Mouse (Mus musculus) lung, embryonic 16.5 days (tissue): ENCODE data around the gene Nmrk1. TPM values are rescaled to one million over a fixed set of nuclear protein-coding genes. Genes with fewer than 3 reads are reported as not detected.
A peak's percentile ranks its signal among the peaks of the same experiment; 100 is the strongest.

Experiments used
- ATAC-seq: fragments of 200-750 bp; cut with Nextera tagmentation; 2 replicates; pipeline ENCODE4 v1.8.0; 2017; ENCODE audit warnings: low read depth, mild to moderate bottlenecking, moderate library complexity
- H3K27ac ChIP-seq: fragments of 300-500 bp; sonication (generic); 2 replicates; pipeline ENCODE4 v1.5.1; 2014; ENCODE audit warnings: mild to moderate bottlenecking, control low read depth, low read length
- H3K27me3 ChIP-seq: fragments of 300-500 bp; sonication (generic); 2 replicates; pipeline ENCODE4 v1.6.1; 2014; ENCODE audit warnings: low read depth, low read length, mixed read lengths; ENCODE audit not compliant: control insufficient read depth, insufficient read depth
- H3K36me3 ChIP-seq: fragments of 300-500 bp; sonication (generic); 2 replicates; pipeline ENCODE4 v1.6.1; 2014; ENCODE audit warnings: low read length; ENCODE audit not compliant: control insufficient read depth, insufficient read depth
- H3K4me1 ChIP-seq: fragments of 300-500 bp; sonication (generic); replicated peaks from 2 replicates; pipeline ENCODE4 v1.6.1; 2014; ENCODE audit warnings: low read length, mixed read lengths; ENCODE audit not compliant: control insufficient read depth, insufficient read depth
- H3K4me2 ChIP-seq: fragments of 300-500 bp; sonication (generic); 2 replicates; pipeline ENCODE4 v1.6.1; 2014; ENCODE audit warnings: low read depth, low read length, control low read depth
- H3K4me3 ChIP-seq: fragments of 300-500 bp; sonication (generic); 2 replicates; pipeline ENCODE4 v1.5.1; 2014; ENCODE audit warnings: mild to moderate bottlenecking, low read length, control low read depth
- H3K9ac ChIP-seq: fragments of 300-500 bp; sonication (generic); 2 replicates; pipeline ENCODE4 v1.6.1; 2014; ENCODE audit warnings: low read length, control low read depth
- H3K9me3 ChIP-seq: fragments of 300-500 bp; sonication (generic); 2 replicates; pipeline ENCODE4 v1.6.1; 2016; ENCODE audit warnings: low read length; ENCODE audit not compliant: control insufficient read depth
- WGBS: fragments of 180-500 bp; shearing (Covaris S2); extraction: QIAGEN DNeasy Blood & Tissue Kit; methylation state at CpG from one replicate; pipeline ENCODE4 v1.1.7; 2014; 5-methylcytosine and 5-hydroxymethylcytosine counted together
- polyA plus RNA-seq: library from polyadenylated mRNA; unstranded; fragments of >200 nt; fragmentation: Nextera tagmentation; extraction: Ambion mirVana; gene quantifications from 2 replicates; pipeline ENCODE4 v1.2.1, GENCODE M21; 2015

Gene Nmrk1
- polyA plus RNA-seq, 1 experiment from 2014 or later = 11.1 TPM

- WGBS = 63% methylated on average over 5 of the region's 5 CpGs
- ATAC-seq = peak; percentile 24; the same call in 1 of the 2 replicates
Observed at GRCm38 (mm10) chr19:18590234-18590633, 41.5 kb upstream of the Nmrk1 start.

GRCm38 (mm10) chr19:18590942-18591354 lies 40.8 kb upstream of the Nmrk1 start:
- H3K27ac ChIP-seq = peak overlapping the region; percentile 9; the same call in 1 of the 2 replicates
- H3K36me3 ChIP-seq = no peaks in the 10 kb centered on the region
- H3K4me2 ChIP-seq = no peak overlapping the region
- H3K4me3 ChIP-seq = no peak overlapping the region
- H3K4me1 ChIP-seq = peaks cover 15% of the 10 kb centered on the region
- no peaks in the 10 kb centered on the region for H3K9me3 ChIP-seq
- 34% methylated on average over 5 of the region's 5 CpGs for WGBS
- ATAC-seq = peak; percentile 3; the same call in 1 of the 2 replicates
- no peak overlapping the region for H3K9ac ChIP-seq
- no peaks in the 10 kb centered on the region for H3K27me3 ChIP-seq

More at GRCm38 (mm10) chr19:18590234-18590633, 41.5 kb upstream of the Nmrk1 start:
- H3K4me2 ChIP-seq = no peak overlapping the region
- H3K4me1 ChIP-seq = peaks cover 15% of the 10 kb centered on the region
- peak overlapping the region; percentile 9; the same call in 1 of the 2 replicates for H3K27ac ChIP-seq
- no peaks in the 10 kb centered on the region for H3K27me3 ChIP-seq
- no peak overlapping the region for H3K4me3 ChIP-seq
- no peaks in the 10 kb centered on the region for H3K36me3 ChIP-seq
- no peaks in the 10 kb centered on the region for H3K9me3 ChIP-seq
- no peak overlapping the region for H3K9ac ChIP-seq

DNA sequence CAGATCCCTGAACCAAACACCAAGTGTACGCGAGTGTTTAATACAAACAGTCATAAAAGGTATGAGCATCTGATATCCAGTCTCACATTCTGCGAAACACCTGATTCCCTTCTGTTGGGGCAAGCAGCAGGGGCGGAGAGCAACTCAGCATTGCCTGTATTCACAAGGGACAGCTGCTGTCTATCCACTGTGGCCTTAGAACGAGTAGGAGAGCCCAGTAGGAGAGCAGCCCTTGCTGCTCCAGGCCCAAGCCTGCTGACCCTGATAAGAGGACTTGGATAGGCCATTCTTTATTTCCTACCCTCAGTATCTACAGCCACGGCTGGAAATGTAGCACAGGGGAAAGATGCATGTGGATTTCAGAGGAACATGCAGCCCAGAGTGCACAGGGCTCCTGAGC lies 38.8 kb upstream of the Nmrk1 start:
- peaks cover 12% of the 10 kb centered on the region for H3K4me1 ChIP-seq
- ATAC-seq = no peak
- H3K27ac ChIP-seq = no peak overlapping the region
- no peak overlapping the region for H3K4me3 ChIP-seq
- H3K36me3 ChIP-seq = no peaks in the 10 kb centered on the region
- no peaks in the 10 kb centered on the region for H3K27me3 ChIP-seq
- WGBS = 71% methylated on average over 6 of the region's 6 CpGs
- no peak overlapping the region for H3K9ac ChIP-seq
- H3K4me2 ChIP-seq = no peak overlapping the region
- no peaks in the 10 kb centered on the region for H3K9me3 ChIP-seq

GRCm38 (mm10) chr19:18593722-18594121 lies 38.0 kb upstream of the Nmrk1 start:
- H3K4me1 ChIP-seq = peaks cover 12% of the 10 kb centered on the region
- no peaks in the 10 kb centered on the region for H3K9me3 ChIP-seq
- no peak overlapping the region for H3K4me3 ChIP-seq
- H3K9ac ChIP-seq = no peak overlapping the region
- H3K36me3 ChIP-seq = no peaks in the 10 kb centered on the region
- ATAC-seq = no peak
- WGBS = 76% methylated on average over 10 of the region's 10 CpGs
- H3K4me2 ChIP-seq = no peak overlapping the region
- H3K27me3 ChIP-seq = no peaks in the 10 kb centered on the region
- no peak overlapping the region for H3K27ac ChIP-seq

DNA sequence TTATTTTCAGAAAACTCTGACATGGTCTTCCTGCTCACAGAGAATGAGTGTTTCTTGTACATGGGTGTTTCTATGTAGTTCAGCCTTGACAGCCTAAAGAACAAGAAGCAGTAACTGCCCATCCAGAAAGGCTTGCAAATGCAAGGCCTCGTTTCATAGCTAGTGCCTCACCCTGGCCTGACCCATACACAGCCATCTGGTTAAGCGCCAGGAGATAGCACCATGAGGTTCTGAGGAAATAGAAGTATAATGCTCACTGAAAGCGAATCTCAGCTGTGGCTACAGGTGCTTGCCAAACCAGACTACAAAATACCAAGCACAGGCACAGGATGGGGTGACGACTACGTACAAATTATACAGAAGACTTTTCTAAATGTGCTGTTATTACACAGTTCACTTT lies 34.9 kb upstream of the Nmrk1 start:
- H3K27me3 ChIP-seq = no peaks in the 10 kb centered on the region
- no peaks in the 10 kb centered on the region for H3K36me3 ChIP-seq
- no peaks in the 10 kb centered on the region for H3K4me1 ChIP-seq
- no peak for ATAC-seq
- H3K9ac ChIP-seq = no peak overlapping the region
- H3K4me2 ChIP-seq = no peak overlapping the region
- H3K27ac ChIP-seq = no peak overlapping the region
- 84% methylated on average over 5 of the region's 5 CpGs for WGBS
- H3K4me3 ChIP-seq = no peak overlapping the region
- H3K9me3 ChIP-seq = no peaks in the 10 kb centered on the region

- WGBS = 77% methylated on average over 6 of the region's 6 CpGs
Observed at GRCm38 (mm10) chr19:18597772-18598171, 34.0 kb upstream of the Nmrk1 start.

GRCm38 (mm10) chr19:18598265-18598926 lies 33.4 kb upstream of the Nmrk1 start:
- Histone ChIP-seq H3K9me3 (no peaks in the 10 kb centered on the region), H3K36me3 (peaks cover 4% of the 10 kb centered on the region; the same call in 1 of the 2 replicates), H3K27ac (no peak overlapping the region), H3K4me3 (no peak overlapping the region), H3K27me3 (no peaks in the 10 kb centered on the region), H3K4me1 (no peaks in the 10 kb centered on the region), H3K4me2 (no peak overlapping the region), H3K9ac (no peak overlapping the region)
- 80% methylated on average over 3 of the region's 3 CpGs for WGBS
- no peak for ATAC-seq

More at GRCm38 (mm10) chr19:18597772-18598171, 34.0 kb upstream of the Nmrk1 start:
- Histone ChIP-seq H3K36me3 (peaks cover 3% of the 10 kb centered on the region; the same call in 1 of the 2 replicates), H3K27ac (no peak overlapping the region), H3K4me2 (no peak overlapping the region), H3K4me3 (no peak overlapping the region), H3K9ac (no peak overlapping the region), H3K27me3 (no peaks in the 10 kb centered on the region), H3K9me3 (no peaks in the 10 kb centered on the region), H3K4me1 (no peaks in the 10 kb centered on the region)
- ATAC-seq = no peak

DNA sequence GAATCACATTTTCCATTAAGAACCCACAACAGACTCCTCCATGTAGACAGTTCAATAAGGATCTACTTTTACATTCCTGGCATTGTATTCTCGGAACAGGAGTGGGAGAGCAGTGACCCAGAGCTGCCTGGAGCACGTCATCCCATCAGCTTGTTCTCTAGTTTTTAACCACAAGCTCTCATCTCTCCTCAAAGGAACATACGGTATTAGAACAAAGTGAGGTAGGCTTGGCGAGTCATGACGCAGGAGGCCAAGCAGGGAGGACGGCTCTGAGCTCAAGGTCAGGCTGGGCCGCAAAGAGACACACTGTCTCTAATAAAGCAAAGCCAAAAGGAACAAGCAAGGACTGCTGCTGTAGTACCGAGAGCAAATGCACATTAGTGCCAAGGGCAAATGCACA lies 32.7 kb upstream of the Nmrk1 start:
- Histone ChIP-seq H3K9me3 (no peaks in the 10 kb centered on the region), H3K27me3 (no peaks in the 10 kb centered on the region), H3K4me2 (no peak overlapping the region), H3K4me1 (0 out of 2 replicates have a peak, but pooled peaks cover 2% of the 10 kb centered on the region), H3K36me3 (peaks cover 4% of the 10 kb centered on the region), H3K9ac (no peak overlapping the region), H3K27ac (peak overlapping the region; percentile 31; the same call in 1 of the 2 replicates), H3K4me3 (no peak overlapping the region)
- ATAC-seq = peak; percentile 36
- WGBS = 69% methylated on average over 8 of the region's 8 CpGs

GRCm38 (mm10) chr19:18599650-18600049 lies 32.1 kb upstream of the Nmrk1 start:
- WGBS = 89% methylated on average over 5 of the region's 5 CpGs

More at GRCm38 (mm10) chr19:18599650-18600049, 32.1 kb upstream of the Nmrk1 start:
- Histone ChIP-seq H3K4me1 (0 out of 2 replicates have a peak, but pooled peaks cover 2% of the 10 kb centered on the region), H3K9ac (no peak overlapping the region), H3K36me3 (peaks cover 4% of the 10 kb centered on the region), H3K9me3 (no peaks in the 10 kb centered on the region), H3K27ac (no peak overlapping the region), H3K27me3 (no peaks in the 10 kb centered on the region), H3K4me2 (no peak overlapping the region), H3K4me3 (no peak overlapping the region)
- ATAC-seq = no peak
